Mouse (Mus musculus) cerebellum, postnatal 25 days (tissue): ENCODE data around the gene Bmpr1b.

Experiments
- DNase-seq, 2 experiments: peaks; one replicate each; pipeline ENCODE4 v3.0.0; 2021; ENCODE audit warnings: mixed read lengths in 2 of 2

Gene Bmpr1b

DNA sequence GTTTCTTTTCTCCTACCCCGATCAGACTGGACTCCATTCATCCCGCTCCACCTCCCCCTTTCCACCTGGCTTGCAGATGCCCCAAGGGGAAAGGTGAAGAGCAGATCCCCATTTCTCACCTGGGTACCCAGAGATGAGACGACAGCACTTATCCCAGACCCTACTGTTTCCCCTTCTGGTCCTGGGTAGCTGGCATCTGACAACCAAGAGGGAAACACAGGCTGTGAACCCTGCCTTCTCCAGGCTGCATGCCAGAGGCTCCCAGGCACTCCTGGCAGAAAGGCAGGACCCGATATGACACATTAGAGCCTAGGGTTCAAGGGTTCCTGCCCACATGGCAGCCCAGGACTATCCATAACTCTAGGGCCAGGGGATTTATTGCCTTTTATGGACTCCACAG, 56.0 kb downstream of the Bmpr1b start:
- DNase-seq: peak; percentile 29 to 61

DNA sequence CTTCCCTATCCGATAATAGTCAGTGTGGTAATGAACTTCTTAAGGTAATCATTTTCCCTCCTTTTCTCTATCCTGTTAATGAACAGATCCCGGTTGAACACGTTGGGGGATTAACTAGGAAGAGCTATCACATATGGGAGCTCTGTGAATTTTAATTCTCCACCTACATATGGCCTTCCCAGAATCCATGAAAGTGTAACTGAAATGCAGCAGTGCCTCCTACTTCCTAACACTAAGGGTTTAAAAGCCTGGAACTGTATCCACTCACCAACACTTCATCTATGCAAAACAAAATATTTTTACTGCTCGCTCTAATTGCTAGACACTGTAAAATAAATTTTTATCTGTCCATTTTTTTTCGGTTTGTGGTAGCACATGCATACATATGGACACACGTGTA, 63.0 kb downstream of the Bmpr1b start:
- DNase-seq: no peak

DNA sequence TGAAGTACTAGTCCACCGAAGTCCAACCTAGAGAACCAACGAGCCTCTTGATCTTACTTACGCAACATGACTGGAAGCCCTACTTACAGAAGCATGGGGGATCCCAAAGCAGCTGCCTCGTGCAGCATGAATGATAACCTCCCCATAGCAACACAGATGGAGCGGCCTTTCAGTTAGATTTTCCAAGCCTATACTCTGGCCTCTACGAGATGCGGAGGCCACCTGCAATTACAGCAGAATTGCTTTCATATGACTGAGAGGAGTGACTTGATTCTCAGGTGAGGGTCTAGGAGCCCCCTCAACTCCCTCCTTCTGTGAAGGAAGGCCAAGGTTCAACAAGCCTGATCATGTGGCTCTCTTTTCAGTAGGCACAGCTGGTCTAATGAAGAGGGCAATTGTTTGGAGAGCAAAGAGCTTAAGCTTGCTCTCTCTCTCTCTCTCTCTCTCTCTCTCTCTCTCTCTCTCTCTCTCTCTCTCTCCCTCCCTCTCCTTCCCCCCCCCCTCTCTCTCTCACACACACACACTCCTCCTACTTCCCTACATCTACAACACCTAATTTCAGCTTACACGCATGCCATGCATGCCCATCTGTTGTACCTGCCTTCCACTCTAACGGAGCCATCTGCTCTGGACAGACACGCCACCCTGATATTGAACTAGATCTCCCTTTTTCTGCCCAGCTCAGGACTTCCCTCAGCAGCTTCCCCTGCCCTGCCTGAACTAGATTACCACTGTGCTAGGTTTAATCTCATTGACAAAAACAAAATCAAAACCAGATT, 65.0 kb downstream of the Bmpr1b start:
- peak in 1 of 2 experiments; percentile 20 for DNase-seq

DNA sequence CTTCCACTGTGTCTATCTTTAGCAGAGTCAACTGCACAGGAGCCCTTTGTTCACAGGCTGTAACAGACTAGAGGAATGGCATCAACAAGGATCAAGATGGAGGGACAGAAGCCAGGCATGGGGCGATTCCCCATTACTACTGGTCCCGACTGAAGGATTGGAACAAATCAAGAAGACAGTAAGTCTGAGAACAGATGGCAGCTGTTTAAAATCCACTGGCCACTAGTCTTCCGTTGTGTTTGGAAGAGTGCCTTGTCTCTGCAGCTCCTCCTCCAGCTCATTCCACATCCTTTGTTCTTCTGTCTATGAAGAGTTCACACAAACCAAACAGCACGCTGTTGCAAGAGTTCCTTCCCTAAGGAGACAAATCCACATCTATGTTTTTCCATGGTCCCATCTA, 65.6 kb downstream of the Bmpr1b start:
- DNase-seq: no peak

DNA sequence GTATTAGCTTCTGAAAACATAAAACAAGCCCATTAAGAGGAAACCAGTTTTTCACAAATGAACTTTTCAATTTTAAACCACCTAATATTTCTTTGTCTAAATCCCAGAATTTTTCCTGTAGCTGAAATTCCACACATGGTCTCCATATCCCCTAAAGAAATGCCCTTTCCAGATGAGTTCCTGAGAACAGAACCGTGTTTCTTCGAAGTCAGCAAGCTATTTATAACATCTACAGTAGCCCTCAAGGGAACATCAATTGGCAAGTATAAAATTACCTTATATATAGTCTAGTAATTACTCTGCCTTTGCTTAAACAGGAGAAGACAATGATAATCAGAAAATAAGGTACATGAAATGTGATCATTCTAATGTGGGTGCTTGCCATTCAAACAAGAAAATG, 70.1 kb downstream of the Bmpr1b start:
- no peak for DNase-seq

DNA sequence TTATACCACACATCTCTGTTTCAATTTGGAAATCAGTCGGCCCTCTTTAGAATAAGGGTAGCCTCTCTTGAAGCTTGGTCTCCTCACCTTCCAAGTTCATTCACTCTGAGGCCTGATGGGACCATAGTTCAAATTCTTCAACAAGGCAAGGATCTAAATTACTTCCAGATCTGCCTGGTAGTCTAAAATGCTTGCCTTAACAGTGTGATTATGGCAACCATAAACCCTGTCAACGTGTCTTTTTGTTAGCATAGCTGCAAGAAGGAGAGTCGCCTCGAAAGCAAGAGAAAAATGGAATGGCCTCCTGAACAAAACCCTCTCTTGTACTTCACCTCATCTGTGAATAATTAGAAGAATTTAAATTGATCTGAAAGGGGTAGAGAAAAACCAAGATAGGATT, 75.2 kb downstream of the Bmpr1b start:
- no peak for DNase-seq

DNA sequence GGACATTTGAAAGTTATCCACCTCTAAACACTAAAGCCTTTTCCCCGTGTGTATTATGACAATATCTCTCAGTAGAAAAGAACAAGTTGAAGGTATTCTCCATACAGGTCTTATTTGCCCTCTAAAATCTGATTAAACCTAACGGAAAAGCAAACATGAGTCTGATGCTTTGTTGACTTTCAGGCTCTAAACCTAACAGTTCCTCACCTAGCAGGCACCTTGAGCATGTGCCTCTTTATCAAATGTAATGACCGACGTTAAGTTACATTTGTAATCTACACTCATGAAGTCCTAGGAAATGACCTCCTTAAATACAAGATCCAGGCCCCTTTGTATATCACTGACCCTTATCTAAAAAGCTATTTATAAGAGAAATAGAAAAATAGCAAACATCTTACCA, 79.5 kb downstream of the Bmpr1b start:
- DNase-seq: no peak

DNA sequence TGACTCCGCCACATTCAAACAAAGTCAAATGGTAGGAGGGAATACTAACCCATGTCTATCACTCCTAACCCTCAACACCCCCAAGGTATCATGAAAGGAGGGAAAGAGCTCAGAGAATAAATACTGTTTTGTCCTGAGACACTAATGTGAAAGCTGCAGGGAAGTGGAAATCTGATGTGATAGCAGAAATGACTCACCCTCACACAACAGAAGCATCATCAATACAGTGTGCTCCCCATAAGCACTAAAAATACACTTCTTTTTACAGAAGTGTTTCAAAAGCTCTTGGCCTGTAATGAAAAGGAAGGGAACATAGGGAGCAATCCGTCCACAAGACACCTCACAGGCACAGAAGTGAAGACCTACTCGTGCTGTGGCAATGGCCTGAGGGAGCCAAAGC, 83.3 kb downstream of the Bmpr1b start:
- no peak for DNase-seq

DNA sequence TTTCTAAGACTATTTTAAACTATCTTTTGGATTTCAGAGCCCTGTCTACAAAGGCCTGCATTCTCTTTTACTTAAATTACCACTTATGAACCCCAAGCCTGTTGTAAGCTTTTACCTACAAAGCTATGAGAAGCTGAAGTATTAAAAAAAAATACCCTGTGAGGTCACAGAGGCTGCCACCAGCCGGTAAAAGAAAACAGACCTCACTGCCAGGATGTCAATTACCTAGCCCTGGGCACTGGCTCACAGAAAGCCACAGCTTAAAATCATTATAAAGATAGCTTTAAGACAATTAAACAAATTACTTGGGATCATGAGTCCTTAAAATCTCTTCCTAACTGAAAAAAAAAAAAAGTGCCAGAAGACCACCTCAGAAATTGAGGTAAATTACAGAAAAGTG, 85.1 kb downstream of the Bmpr1b start:
- no peak for DNase-seq

DNA sequence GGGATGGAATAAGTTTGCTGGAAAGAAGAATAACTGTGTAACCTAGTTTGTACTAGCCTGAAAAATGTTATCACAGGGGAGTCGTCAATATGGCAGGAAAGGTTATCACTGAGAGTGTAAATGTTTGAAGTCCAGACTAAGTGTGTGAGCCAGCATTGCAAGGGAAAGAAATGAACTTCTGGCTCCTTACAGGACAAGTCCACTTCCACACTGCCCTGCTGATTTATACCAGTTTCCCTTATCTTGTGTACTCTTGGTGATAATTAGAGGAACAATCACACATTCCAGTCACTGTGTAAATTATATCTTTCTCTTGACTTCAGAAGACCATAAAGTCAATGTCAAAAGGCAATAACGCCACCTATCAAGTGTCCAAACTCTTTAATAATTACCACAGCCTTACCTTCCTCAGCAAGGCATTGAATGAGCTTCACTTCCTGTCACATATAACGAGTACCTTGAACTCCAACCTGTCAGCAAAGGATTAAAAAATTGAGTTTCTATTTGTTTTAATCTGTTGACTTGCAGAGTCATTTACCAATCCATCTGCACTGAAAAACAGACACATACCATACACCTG, 91.4 kb downstream of the Bmpr1b start:
- DNase-seq: no peak

DNA sequence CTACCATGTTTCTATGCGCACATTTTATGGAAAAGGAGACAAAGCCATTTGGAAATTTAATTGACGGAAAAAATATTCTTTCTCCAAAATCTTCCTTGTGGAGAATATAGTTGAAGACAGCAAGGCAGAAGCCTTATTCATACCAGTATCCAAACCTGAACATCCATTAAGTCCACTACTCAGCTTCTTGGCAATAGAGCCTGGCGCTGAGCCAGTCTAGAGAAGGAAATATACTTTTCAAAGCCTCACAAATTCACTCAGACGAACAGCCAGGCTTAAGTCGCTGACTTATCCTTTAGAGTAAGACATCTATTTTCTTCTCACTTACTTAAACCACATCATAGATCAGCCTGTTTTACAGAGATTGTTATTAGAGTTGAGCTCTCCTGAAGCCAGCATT, 97.6 kb downstream of the Bmpr1b start:
- no peak for DNase-seq

DNA sequence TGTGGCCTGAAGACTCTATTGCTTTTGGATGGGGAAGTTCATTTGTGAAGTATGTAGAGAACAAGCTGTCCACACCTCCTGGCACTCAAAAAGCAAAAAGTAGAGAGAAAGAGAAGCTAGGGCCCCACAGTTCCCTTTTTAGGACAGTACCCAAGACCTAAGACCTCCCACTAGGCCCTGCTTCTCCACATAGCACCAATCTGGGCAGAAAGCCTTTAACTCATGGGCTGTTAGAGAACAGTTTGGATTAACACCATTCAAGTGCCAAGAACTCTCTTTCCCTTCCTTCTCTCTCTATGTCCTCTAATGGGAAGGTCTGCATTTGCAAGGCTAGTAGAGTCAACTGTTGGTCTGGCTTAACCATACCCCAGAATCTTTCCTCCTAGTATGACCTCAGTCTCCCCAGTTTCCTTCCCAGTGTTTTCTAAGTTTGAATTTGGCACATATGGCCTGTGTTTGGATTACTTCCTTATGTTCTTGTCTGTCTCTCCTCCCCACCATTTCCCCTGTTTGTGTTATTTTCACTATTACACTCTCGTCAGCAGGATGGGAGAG, 102.4 kb downstream of the Bmpr1b start:
- no peak for DNase-seq

DNA sequence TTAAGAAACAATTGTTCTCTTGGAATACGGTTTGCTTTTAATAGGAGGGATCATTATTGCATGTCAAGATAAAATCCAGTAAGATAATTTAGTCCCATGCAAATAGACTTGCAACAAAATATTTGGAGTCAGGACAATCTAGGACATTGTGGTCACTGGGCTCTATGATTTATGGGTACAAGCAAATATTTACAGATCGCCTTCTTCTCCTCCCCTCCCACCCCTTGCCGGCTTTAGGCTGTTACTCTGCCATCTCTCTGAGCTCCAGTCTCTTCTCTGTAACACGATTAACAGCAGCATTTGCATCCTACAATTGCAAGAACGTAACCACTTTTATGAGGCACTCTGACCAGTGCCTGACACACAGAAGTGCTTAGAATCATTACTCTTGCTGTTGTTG, 104.1 kb downstream of the Bmpr1b start:
- no peak for DNase-seq

DNA sequence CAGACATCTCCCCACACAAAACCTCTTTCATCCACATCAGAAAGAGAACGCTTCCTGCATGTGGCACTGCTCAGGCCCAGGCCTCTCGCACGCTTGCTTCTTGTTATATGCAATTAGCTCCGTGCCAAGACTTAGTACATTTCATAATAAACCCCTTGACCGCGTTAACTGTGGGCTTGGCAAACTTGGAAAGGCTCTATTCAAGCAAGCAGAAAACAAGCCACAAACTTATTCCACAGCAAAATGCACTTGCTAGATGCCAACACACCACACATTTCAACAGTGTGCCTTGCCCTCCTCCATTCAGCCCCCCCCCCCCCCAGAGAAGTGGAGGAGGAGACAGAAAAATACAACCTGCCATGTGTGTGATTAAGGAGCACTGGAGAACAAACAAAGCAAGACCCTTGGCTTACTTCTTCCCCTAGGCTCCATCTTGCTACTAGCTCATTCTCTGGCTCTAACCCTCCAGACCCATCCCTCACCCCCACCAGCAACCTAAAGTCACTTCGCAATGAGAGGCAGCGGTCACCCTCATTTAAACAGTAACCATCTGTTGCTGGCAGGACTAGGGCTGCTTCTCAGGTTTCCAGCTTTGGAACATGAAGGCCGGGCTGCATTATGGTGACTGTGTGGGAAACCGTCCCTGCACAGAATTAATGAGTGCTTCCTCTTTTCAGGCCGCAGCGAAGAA, 105.5 kb downstream of the Bmpr1b start:
- DNase-seq: no peak

DNA sequence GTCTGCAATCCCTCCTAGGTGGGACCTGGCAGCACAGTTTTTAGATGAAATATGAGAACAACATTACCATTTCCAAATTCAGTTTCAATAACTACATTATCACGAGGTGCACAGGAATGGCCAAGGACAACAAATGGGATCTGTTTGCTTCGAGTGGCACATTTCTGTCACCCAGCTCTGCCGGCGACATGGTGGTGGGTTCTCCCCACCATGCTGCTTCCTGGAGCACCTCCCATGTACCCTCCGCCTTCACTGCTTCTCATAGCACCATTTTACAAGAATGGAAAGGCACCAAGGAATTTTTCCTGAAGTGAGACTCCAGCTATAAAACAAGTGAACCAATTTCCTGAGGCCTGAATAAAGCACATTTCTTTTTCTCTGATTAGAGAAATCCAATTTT, 108.0 kb downstream of the Bmpr1b start:
- no peak for DNase-seq

DNA sequence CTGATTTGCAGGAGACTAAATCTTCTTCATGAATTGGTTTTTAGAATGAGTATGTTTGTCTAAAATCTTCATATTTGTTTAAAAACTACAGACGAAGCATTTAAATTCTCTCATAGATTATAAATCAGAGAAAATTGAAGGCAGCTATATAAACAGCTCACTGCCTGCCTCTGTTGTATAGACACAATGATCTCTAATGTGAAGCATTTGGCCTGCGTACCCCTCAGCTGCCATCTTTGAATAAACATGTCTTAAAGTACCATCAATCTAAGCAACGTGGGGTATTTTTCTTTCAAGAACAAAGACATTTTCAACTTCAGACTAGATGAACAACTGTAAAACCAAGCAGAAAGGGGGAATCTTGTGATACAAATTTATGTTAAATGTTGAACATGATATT, 109.3 kb downstream of the Bmpr1b start:
- no peak for DNase-seq

DNA sequence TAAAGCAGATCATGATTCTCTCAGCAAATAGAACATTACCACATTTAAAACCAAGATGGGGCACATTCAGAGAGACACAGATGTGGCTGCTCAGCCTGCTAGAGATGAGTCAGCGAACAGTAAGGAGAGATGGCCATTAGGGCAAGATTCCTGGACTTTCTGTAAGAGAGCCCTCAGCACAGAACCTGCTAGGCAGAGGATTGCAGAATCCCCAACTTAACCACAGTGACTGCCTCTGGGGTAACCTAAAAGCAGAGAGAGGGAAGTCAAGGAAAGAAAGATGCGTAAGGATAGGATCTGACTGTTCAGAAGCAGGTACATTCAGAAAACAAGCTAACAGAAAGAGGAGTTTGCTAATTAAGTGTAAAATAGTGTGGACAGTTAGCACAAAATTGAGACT, 118.5 kb downstream of the Bmpr1b start:
- no peak for DNase-seq

DNA sequence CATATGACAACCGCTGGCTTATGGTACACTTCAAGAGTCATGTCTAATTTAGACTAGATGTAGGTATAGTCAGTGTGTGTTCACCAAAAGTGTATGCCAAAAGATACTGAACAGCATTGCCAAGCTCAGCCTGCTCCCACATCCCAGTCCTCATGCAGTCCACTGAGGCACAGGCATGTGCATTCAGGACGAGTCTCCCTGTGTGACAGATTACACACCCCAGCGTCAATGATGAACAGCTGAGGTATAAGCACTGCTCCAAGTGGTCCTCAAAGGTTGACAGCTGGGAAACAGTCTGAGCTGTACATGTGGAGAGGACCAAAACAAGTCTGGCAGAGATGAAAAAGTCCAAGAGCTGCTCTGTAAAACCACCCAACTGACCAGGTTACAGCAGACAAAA, 119.6 kb downstream of the Bmpr1b start:
- DNase-seq: no peak

DNA sequence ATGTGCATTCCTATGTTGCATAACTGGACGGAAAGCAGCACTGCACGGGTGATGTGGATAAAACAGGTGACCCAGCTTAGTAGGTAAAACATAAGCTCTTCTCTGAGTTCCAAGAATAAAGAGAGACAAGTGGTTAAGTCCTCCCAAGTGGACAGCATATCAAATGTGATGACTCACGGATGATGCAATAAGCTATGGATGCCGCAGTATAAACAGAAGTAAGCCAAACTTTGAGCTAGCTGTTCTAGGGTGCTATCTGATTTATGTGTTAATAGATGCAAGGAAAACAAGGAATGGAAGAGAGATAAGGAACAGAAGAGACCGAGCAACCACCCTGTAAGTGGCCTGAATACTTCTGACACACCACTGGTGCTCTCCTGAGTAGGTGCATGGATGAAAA, 120.1 kb downstream of the Bmpr1b start:
- DNase-seq: no peak

DNA sequence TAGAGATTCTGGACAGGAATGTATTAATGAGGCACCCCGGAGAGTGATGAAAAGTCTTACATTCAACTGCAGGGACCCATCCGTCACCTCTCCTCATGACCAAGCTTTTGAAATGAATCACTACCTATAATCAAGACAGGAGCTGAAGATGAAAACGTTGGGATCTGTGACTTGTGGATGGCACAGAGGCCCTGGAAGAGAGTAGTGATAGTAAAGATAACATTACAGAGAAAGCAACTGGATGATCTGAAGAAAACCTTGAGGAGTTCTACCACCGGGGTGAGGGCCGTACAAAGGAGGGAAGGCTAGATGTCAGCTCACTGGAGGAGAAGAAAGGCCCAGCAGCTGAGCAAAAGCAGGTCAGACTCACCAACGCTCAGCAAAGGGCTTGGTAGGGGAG, 120.7 kb downstream of the Bmpr1b start:
- no peak for DNase-seq

DNA sequence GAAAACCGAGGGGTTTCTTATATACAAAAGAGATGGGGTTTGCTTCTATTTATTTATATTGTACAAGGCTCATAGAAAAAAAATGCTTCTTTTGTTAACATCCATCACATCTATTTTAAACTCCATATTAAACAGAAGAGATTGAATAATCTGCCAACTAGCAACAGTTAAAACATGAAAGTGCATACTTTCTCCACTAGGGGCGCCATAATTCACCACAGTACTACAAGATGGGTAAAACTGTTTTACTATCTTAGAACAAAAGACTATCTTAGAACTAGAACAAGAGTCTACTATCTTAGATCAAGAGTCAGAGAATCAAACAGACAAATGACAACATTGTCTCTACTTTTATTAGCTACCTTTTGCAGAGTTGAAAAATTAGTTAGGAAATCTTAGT, 125.8 kb downstream of the Bmpr1b start:
- no peak for DNase-seq

DNA sequence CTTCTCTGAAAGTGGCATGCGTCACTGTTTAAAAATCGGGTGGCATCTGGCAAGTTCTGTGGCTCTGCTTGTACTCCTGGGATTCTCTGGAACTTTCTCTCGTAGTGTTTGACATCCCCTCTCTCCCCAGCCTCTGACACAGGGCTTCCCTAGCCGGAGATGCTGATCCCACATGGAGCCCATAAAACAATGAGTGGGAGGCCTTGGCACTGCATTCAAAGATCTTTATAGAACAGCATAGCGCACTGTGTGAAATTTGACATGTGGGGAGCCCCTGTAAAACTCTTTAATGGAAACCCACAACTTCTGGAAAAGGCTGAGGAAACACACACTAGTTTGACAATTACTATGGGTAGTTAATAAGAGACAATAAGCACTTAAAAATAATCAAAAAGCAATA, 126.2 kb downstream of the Bmpr1b start:
- DNase-seq: no peak

DNA sequence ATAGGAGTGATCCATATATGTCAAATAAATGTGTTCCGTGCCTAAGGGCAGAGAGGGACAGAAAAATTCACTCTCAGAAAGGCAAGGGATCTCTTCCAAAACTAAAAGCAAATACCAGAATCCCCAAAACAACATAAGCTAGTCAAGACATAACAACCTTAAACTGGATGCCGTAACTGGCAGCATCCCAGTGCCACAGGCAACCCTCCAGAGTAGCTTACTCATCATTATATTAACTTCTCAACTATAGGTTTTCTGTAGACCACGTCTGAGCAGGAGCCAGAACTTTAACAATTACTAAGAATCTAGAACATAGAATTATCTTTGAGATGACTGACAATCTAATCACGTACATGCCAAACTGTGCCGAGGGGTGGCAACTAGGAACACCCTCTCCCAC, 128.9 kb downstream of the Bmpr1b start:
- DNase-seq: no peak

DNA sequence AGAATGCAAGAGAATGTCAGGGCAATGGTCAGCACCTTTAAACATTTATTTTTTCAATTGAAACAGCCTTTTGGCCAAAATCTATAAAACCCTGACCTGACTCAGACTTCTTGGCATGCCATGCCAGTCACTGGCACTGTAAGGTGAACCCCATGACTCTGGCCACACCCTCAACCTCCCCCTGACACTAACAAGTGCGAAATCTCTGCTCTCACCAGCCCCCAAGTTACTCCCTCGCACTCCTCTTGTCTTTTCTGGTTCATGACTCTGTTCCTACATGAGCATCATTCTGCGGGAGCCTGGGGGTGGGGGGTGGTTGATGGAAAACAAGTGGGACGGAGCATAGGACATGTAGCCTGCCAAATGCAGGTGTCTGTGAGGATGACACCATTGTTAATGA, 135.1 kb downstream of the Bmpr1b start:
- no peak for DNase-seq
